Mouse (Mus musculus) erythroblast, adult 5-6 weeks (primary cell): ENCODE results near the gene Rims3. TPM values are rescaled to one million over a fixed set of nuclear protein-coding genes. Genes with fewer than 3 reads are reported as not detected.

Source experiments
- ATAC-seq: replicated peaks from 2 replicates; pipeline ENCODE4 v1.8.0; 2016; ENCODE audit warnings: moderate number of reproducible peaks, mild to moderate bottlenecking, moderate TSS enrichment, inconsistent platforms; ENCODE audit not compliant: poor library complexity, low FRiP score, severe bottlenecking
- total RNA-seq, 2 experiments: library from RNA; stranded (forward) in 1 of 2; stranded (reverse) in 1 of 2; fragments of 150-400 nt in 1 of 2; fragments of 200-764, 138-1000 nt in 1 of 2; gene quantifications; 2 replicates each; pipeline versions ENCODE4 v1.2.3 to v1.2.4; 2015 to 2017; ENCODE audit warnings: low replicate concordance in 2 of 2

Rims3 gene
- total RNA-seq, 2 experiments from 2014 or later = 0.43 to 1.2 TPM

DNA sequence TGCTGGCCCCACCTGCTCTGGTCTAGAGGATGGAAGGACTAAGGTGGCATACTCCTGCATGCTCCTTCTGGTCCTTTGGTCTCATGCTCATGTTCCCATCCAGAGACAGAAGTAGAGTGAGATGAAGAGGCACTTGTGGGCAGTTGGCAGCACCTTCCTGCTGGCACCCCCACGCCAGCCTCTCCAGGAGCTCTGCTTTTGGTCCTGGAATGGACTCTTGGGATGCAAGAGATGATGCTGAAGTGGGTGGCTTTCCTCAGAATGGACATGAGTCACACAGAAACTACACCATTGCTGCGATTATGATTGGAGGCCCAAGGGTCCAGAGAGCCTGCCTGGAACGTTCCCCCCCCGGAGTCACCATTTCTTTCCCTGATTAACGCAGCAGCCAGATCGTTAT lies 5.7 kb upstream of the Rims3 start:
- no peak for ATAC-seq

DNA sequence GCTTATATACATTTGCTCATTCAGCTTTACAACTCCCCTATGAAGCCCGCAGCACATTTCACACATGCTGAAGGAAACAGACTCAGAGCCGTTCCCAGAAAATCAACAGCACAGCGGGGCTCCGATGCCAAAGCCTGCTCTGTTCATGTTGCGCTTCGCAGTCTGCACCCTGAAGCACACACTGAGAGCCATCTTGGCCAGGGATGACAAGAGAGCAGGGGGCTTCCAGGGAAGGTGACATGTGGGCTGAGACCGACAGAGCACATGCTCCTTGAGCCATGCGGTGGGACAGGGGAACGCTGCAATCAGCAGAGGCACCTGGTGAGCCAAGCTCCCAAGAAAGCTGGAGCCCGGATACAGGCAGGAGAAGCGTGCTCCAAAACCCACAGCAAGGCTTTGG lies 5.2 kb upstream of the Rims3 start:
- no peak for ATAC-seq

DNA sequence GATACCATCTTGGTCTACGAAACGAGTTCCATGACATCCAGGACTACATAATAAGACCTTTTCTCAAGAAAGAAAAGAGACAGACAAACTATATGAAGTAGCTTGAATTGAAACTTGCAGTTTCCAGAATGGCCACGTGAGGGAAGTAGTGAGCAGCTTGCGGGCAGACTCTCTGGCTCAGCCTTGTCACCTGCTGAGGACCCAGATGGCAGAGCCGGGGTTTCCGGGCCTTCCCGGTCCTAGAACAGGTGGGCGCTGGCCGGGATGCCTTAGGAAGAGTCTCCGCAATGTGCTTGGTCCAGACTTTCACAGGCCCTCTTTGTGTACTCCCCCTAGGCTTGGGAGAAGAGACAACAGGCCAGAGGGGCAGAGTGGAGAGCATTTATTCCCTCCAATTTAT lies 3.7 kb upstream of the Rims3 start:
- peak; percentile 73; the same call in 1 of the 2 replicates for ATAC-seq

DNA sequence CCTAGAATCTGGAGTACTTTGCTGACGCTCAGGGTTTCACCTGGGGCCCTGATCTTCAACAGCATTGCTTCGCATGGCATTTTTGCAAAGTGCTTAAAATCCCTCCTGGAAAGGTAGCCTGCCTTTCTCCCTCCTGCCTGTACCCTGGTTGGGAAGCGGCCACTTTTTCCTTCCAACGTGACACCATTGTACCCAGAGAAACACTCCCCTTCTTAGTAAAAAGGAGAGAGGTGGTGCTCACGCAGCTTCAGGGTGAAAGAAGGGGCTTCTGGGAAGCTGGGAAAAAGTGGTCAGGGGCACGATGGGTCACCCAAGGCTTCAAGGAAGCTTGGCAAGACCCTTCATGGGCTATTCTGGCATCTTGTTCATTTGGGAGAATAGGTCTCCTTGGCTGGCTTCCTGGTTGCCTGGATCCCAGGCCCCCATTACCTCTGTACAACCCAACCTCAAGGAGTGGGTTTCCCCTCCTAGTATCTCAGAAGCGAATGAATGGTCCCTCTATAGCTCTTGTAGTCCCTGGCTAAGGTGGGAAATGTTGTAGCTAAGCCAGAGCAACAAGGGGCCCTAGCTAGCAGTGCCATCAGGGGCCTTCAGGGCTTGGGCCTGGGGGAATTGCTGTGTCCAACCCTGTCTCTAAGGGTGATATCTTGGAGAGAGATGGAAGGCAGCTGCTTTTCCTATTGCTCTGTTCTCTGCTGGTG lies 894 bp downstream of the Rims3 start:
- no peak for ATAC-seq

DNA sequence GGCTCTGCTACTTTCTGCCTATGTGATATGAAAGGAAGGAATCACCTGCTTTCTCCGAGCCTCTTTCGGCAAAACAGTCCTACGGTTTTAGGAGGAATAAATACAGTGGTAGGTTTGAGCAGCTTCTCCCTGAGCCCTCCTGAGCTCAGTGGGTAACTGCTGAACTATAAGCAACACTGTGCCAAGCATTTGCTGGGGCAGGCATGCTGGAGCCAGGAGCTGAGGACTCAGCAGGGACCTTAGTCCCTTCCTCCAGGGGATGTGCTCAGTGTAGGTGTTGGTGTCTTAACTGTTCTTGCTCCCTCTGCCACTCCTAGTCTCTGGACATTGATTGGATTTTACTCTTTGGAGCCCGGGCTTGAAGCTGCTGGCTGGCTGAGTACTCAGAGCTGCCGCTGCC lies 1.8 kb downstream of the Rims3 start:
- no peak for ATAC-seq

DNA sequence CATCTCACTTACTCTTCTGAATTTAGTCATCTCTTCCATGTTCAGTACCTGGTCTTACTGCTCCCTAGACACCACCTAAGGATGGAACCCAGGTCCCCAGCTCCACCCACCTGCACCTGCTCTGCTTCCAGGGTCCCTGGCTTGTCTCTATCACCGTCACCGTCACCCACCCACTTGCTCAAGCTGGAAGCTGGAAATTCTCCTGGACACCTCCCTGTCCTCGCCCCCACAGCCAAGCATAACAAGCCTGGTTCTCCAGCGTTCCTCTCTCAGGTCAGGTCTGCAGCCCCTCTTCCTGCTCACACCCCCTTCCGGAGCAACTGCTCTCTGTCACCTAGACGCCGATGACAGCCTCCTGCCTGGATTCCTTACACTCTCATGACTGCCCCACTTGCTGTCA lies 5.2 kb downstream of the Rims3 start:
- no peak for ATAC-seq

DNA sequence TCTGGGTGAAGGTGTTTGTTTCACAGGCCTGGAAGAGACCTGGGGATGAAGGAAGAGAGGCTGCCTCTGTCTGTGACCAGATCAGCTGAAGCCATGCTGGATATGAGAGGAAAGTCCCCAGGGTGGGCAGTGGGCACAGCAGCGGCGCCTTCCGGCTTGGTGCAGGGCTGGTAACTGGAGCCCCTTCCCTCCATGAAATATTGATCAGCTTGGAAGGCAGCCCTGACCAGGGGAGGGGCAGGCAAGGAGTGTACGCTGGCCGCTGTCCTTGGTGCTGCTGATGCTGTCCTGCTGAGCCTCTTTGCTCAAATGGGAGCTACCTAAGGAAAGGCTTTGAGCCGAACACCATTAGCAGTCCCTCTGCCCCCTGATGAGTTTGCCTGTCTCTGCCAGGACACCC lies 11.6 kb downstream of the Rims3 start:
- ATAC-seq = no peak

DNA sequence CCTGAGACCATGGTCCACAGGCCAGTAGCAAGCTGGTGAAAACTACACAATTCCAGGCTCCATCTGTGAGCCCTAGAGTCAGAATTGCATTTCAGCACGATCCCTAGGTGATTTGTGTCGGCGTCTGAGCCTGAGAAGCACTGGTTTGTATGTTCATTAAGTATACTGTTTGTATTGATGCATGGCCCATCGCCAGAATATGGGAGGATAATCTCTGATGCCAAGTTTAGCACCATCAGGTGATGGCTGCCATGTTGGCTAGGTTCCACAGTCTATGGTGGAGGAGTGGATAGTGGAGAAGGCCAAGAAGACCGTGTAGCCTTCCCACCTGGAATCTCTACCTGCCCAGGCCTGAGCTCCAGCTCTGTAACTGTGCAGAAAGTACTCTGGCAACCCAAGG lies 13.6 kb downstream of the Rims3 start:
- no peak for ATAC-seq

DNA sequence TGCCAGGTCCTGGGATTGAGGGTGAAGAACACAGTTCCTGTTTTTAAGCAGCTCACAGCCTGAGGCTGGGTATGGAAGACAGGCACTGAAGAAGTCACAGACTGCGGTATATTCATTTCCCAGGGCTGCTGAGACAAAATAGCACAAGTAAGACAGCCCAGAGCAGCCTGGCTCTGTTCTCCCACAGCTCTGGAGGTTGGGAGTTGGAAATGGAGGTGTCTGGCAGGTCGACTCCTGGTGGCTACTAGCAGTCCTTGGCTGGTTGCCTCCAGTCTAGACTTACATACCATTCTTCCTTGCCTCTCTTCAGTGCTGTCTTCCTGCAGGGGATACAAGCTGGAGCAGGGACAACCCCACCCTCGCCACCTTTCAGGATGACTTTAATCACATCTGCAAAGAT lies 14.4 kb downstream of the Rims3 start:
- no peak for ATAC-seq

DNA sequence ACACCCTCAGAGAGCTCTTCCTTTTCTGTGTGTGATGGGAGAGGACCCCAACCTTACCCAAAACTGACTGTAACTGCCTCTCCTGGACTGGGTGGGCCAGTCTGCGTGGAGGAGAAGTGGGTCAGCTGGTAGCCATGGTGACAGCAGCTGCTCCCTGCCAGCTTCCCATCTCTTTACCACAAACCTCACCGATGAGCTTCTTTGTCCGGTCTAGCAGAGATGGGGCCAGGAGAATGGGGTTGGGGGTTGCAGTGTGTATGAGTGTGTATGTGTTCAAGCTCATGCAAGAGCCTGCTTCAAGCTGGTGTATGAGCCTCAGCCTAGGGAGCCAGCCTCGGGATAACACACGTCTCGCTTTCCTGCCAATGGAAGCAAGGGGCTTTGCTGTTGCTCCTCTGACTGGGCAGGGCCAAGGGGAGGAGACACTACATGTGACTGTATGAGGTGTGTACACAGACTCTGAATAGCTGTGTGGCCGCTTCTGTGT lies 15.7 kb downstream of the Rims3 start:
- ATAC-seq = no peak

DNA sequence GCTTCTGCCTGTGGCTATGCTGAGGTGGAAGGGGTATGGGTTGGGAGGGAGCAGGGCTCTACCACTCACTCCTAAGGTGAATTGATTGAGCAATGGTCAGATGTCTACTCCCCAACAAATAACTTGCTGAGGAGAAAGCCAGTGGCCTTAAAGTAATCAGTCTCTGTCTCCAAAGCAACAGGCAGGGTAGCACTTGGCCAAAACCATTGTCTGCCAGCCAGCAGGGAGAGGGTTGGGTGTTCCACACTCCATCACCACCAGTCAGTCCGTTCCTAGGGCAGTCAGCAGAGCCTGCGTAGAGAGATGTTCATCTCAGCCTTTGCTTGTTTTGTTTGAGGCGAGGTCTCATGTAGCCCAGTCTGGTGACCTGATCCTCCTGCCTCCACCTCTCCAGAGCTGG lies 21.3 kb downstream of the Rims3 start:
- ATAC-seq = no peak

DNA sequence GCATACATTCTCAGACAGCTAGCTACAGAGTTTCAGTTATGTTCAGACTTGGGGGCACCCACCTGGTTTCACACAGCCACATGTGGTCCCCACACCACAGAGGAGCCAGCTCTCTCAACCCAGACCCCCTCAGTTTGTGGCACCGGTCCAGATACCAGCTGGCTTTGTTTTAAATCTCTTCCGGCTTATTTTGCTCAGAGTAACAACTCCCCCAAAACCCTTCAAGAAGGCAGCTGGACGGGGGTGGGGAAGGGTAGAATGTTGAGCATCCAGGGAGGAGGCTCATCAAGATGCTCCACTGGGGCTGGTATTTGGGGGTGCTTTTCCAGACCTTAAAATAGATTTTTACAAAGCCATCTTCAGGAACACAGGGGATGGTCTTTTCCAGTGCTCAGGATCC lies 24.1 kb downstream of the Rims3 start:
- ATAC-seq = no peak

DNA sequence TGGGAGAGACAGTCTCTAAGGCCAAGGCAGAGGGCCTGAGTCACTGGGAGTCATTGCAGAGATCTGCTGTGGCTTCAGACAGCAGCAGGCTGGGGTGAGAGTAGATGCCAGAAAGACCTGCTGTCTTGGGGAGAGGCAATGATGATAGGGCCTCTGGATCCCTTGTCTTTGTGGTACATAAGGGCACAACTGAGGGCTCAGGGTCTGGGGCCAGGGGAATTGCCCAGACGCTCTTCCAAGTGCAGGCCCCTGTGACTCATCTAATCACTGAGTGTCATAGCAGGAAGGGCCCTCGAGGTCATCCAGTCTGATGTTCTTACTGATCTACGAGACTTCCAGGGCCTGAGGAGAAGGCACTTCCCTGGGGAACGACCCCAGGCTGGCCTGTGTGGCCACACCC lies 24.8 kb downstream of the Rims3 start:
- ATAC-seq = no peak

DNA sequence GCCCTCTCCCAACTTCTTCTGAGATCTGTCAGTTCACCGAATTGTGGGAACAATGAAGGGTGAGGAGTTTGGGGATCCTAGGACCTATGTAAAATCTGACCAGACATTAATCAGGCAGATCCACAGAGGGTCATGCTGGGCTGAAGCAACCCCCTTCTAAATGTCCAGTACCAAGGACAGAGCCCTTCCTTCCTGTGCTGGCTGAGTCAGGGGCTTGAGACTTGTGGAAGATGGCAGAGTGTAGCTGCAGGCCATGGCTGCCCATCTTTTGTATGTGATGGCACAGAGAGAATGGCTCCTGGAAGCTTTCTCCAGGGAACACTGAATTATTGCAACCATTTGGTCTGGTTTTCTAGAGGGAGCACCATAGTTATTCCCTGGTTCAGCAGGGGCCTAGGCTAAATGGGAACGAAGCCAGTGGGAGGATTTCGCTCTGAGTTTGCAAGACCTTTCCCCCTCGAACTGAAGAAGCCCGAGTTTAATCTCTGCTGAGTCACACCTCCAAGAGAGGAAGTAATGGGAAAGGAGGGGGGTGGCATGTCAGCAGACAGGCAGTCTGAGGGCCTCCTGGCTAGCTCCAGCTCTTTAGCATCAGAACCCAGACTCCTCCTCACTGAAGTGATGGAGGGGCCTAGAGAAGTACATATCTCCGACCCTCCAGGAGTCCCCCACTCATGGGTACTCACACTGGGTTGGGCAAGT lies 26.3 kb downstream of the Rims3 start:
- ATAC-seq = no peak

DNA sequence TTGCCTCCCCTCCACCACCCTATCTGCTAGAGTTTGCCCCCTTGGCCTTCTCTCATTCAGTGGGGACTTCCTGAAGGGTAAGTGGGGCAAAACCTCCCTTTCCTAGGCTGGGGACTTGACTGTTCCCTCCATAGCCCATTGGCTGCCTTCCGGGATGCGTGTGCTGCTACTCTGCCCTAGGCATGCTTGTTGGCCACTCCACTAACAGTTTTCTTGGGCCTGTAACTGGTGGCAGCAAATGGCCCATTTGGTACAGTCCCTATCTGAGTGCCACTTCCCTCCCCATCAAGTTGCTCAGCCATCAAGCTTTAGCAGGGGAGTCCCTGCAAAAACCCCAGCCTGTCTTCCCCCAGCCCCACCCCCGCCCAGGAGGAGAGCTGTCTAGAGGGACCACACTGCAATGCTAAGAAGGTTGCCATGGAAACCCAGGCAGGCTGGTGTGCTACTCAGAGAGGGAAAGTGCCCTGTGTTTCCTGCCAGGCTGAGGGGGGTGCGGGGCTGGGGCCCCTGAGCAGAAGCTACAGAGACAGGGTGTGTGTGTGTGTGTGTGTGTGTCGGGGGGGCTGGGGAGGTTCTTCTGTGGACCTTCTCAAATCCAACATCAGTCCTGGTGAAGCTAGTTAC lies 27.5 kb downstream of the Rims3 start:
- ATAC-seq = no peak

DNA sequence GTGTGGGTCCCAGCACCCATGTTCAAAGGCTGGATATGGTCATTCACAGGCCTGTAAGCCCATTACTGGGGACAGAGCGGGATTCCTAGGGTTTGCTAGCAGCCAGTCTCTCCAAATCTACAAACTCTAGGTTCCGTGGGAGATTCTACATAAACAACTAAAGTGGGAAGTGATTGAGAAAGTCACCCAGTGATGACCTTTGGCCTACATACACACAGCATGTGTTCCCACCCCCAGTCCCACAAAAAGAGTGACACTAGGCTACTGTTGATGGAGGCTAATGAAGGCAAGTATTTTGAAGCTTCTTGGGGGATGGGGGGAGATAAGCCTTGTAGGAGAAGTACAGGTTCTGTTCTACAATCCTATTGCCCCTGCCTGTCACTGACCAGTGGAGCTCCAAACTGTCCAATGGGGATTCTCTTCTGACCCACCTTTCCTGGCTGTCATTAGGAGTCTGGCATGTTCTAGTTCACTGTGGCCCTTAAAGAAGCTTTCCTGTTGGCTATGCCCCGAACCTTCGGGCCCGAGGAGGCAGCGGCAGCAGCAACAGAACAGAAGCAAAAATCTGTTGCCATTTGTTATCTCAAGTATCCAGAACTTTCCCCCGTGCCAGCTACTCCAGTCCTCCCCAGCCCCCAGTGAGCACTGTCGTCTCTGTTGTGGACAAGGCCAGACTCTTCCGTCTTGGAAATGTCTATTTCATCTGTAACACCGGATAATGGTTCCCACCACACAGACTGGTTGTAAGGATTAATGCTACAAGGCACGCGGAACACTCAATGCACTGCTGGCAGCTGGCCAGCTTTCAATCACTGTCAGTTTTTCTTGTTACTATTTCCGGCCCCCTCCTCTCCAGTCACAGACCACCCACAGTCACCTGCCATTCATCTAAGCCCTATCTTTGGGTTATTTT lies 30.8 kb downstream of the Rims3 start:
- ATAC-seq = no peak

DNA sequence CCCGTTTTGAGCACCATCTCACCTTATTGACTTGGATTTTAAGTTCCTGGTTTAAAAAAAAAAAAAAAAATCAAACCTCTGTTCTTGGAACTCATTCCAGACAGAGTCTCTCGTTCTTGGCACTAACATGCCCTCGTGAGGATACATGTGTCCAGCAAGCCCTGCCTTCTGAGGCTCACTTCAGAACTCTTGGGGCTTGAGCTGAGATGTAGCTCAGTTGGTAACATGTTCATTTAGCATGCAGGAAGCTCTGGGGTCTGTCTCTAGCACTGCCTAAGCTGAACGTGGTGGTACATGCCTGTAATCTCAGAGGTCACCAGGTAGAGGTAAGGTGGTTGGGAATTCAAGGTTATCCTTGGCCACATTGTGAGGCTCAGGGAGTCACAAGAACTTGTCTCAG lies 31.5 kb downstream of the Rims3 start:
- no peak for ATAC-seq

DNA sequence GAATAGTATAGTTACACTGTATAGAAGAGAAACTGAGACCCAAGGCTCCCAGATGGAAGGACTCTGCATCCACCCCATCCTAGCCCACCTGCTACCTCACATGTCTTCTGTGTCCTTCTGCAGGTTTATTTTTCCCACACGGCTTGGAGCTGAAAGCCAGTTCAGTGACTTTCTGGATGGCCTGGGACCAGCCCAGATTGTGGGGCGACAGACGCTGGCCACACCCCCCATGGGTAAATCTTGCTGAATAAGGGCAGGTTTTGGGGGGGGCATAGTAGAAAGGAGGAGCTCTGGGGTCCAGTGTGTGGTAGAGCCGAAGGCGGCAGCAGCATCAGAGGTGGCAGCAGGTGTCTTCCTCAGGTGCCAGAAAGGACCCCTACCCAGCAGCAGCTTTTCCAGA lies 32.2 kb downstream of the Rims3 start:
- no peak for ATAC-seq

DNA sequence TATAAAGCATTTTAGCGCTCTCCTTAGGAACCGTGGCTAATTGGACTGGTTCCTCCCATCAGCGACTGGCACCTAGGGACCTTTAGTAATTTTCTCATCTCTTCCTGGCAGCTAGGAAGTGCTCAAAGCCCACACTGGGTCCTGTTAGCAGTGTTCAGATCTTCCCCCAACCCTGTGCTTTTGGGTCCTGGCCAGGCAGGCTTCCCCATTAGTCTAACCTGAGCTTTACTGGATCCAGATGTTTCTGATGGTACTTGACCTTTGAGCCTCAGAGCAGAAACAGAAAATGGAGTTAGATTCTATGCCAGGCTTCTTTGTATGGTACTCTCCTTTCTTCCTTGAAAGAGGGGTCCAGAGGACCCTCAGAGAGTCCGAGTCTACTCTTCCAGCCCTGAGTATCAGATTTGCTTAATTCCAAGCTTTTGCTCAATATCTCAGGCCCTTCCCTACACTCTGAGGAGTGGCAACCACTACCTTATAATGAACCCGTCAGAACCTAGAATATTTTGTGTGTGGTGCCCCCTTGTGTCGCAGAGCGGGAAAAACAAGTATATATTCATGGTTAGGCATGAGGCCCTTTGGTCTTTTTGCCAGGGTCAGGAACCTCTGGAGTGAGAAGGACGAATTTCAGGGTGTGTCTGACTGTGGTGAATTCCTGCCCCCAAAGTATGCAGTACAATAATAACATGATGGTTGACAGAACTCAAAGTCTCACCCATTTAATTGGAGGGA lies 32.9 kb downstream of the Rims3 start:
- ATAC-seq = no peak

DNA sequence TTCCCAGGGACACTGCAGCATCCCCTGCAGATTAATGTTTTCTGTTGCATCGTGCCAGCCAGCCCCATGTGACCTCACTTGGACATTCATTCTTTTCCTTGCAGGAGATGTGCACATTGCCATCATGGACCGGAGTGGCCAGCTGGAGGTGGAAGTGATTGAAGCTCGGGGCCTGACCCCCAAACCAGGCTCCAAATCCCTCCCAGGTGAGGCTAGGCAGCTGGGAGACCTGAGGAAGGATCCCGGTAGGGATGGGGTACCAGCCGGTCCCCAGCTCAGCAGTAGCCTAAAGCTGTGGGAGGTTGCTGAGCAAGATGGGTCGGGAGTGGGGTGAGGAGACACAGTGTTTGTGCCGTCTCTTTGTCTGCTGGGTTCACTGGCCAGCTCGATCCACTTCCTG lies 34.3 kb downstream of the Rims3 start:
- no peak for ATAC-seq
